Mouse (Mus musculus): ENCODE data around the gene Cmah.

DNA sequence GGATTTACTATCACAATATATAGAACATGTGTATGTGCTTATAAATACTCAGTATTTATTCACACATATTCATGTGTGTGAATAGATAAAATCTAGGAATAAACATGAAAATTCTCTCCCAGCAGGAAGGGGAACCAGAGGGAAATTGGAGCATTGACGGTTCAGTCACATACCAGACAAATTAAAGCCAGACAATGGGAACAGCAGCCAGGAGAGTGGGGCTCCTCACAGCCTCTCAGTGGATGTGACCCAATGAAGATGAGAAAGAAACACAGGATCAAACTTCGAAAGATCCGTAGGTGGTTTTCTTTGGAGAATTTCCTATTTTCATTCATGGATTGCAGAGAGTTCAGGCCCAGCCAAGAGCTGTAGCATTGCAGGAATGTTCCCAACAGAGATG lies 163.9 kb downstream of the Cmah start:
- no peak for TF ChIP-seq CTCF (conservative IDR thresholded peaks at IDR 0.05; ENCODE audit: insufficient read depth, insufficient read length, low read depth, low read length)
- no peak for TF ChIP-seq POLR2A (IDR thresholded peaks at IDR 0.05; ENCODE audit: low read depth, low read length)

Measured in kidney, adult 2 months (tissue).